Mouse (Mus musculus): ENCODE data around the gene Dlat.

Dlat gene

GRCm38 (mm10) chr9:50659392-50660217 is at the start of gene Dlat:
Dlat (minus strand) TSS chr9:50659780.
- peak; percentile 83 to 96 for DNase-seq

- peak in 1 of 2 experiments; percentile 44 for DNase-seq
These were observed 49.5 kb upstream of the Dlat start for GRCm38 (mm10) chr9:50709108-50709507.

DNA sequence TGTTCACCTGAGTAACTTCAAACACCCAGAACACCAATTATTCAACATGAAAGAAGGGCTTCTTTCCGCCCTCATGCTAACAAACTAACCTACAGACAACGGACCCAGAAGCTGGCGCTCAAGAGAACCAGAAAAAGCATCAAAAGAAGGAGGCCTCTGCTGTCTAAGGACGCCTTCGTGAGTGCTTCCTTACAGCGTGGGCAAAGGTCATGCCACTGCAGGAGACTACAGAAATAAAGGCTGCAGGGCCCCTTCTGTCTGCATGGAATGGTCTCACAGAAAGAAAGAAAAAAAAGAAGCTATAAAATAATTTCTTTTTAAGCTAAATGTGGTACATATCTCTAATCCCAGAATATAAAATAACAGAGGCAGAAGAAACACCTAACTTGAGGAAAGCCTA is 45.3 kb upstream of the Dlat start:
- no peak for DNase-seq

GRCm38 (mm10) chr9:50700921-50701691 is 41.5 kb upstream of the Dlat start:
- DNase-seq: peak; percentile 36 to 51

DNA sequence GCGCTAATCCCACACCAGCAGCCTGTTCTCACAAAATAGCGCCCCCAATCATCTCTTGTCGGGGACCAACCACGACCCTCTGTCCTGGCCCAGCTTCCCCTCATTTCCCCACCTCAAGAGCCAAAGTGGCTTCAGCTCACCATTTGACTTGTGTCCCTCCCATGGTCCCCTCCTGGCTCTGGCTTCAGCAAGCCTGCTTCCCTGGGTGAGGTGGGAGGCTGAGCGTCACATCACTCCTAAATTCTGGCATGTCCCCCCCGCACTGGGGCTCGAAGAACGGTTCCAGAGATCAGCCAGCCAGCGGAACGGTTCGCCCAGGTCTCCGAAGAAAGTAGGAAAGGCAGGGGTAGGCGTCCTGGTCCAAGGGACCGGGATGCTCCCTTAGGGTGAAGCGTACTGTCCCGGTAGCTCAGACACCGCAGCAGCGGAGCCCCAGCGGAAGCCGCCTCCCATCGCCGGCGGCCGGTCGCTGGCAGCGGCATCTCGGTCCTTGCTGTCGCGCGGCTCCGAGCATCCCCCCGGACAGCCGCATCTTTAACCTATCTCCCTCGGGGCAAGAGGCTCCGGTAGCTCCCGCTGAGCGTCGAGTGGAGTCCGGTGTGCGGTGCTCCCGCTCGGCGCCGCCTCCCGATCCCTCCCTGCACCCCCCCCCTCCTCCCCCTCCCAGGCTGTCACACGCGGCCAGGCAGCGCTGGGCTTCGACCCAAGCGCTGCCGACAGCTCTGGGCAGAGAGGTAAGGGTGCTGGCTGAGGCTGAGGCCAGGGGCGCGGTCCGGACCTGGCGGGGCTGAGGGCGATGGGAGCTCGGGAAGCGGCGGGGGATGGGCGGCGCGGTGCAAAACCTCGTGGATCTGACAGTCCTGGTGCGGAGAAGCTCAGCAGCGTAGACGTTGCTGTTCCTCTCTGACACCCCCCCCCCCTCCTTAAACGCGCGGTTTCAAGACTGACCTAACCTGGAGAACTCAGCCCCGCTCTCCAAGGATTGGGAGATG is 39.1 kb upstream of the Dlat start:
- DNase-seq: peak; percentile 27 to 67

DNA sequence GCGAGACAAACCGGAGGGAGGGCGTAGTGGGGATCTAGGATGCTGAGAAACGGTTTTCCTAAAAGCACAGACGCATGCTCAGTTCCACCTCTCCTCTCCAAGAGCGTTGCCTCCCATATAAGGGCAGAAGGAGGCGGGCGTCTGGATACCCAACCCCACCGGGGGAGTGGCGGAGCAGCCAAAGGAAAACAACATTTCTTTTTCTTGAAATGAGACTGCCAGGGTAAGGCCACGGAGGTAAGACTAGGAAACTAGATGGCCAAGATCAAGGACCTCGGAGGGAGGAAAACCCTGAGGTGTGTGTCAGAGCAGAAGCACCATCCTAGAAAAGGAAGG is 38.1 kb upstream of the Dlat start:
- DNase-seq: peak; percentile 81 to 88

- DNase-seq: no peak
These were observed 37.5 kb upstream of the Dlat start for GRCm38 (mm10) chr9:50696851-50697705.

GRCm38 (mm10) chr9:50695153-50695552 is 35.6 kb upstream of the Dlat start:
- DNase-seq: no peak

DNA sequence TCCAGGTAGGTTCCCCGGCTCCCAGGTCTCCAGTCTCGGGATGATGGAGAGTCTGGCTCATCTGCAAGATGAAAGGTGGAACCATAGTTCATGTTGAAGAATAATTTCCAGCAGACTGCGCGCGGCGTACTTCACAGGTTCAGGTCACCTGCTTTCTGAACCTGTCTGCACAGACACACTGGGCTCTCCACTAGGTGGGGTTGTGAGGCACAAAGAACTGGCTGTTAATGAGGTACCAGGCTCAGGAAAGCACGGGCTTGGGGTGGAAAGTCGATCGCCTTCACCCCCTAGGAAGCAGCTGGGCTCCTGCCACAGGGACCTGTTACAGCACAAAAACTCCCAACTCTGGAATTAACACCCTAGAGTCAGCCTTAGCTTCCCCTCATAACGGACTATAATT is 34.1 kb upstream of the Dlat start:
- peak; percentile 89 to 90 for DNase-seq

DNA sequence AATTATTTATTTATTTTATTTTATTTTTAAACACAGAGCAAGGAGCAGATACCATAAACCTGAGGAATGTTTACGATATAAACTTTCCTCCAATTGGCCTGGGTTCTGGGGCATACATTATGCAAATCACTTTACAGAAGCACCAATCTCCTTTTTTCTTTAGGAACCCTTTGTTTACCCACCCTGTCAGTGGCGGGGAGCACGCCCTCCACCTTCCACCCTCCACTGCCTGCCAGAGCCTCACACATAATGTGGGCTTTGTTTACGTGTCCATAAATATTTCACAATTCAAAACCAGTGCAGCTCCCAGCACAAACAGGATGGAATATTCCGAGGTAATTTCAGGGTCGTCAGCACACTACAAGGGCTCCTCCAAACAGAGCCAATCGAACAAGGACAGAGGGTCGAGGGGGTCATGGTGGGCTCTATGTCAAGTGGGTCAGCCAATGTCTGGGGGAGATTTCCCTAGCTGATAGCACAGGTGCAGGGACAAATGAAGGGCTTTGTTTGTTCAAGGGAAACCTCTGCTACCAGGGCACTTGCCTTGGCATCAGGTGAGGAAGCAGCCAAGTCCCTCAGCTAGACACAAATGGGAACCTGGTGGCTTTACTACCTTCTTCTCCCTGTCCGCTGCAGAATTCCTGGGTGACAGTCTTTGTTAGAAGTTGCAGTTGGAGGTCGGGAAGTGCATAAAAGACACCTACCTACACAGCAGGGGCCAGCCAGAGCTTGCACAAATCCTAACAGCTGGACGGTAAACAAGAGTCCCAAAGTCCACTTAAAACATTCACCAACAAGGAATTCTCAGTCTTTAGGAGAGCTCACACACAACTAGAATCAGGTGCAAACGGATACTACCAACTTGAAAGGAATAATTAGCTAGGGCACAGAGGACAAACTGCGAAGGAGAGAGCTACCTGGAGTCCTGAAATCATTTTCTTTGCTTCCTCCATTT is 33.3 kb upstream of the Dlat start:
- peak in 1 of 2 experiments; percentile 34 for DNase-seq

DNA sequence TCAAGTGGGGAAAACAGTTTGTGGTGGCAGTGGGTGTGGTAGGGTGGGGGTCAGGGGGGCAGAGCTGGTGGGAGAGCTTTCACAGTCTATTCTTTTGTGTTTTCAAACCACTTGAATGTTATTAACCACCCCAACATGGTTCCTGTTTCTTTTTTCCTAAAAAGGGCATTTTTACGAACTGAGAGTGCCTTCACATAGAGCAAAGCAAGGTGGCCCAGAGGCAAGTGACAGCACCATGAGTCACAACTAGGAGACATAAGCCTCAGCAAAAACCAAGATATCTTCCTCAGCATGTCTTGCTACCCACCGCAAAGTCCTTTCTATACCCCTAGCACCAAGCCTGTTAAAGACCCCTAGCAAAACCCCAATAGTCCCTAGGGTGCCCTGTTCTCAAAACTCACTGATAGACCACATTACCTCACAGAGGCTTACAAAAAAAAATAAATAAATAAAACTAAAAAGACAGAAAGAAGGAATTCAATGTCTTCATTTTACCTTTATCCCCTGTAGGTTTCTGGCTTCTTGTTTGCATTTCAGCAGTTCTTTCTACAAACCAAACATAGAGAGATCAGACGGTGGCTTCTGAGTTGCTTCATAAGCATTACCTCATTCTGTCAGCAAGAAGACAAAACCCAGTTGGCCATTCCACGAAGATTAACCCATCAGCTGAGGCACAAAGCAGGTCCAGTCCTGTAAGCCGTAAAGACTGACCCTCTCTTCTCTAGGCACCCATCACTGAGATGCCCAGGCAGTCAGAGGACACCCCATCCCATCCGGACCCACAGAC is 27.5 kb upstream of the Dlat start:
- DNase-seq: no peak

DNA sequence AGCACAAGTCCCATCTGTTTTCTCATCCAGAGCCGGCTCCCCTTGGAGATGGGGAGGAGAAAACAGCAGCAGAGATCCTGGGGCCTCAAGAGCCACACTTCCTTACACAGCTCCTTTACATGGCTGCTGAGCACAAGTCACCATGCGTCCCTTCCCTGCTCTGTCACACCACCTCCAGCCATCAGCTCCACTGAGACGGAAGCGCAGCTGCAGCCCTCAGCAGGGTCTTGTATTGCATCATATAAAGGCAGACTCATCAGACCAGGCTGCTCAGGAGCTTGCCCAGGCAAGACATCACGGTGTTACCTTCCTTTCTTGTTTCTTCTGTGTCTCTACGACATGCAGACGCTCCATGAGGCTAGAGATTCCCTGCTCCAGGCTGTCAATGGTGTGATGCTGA is 22.1 kb upstream of the Dlat start:
- no peak for DNase-seq

DNA sequence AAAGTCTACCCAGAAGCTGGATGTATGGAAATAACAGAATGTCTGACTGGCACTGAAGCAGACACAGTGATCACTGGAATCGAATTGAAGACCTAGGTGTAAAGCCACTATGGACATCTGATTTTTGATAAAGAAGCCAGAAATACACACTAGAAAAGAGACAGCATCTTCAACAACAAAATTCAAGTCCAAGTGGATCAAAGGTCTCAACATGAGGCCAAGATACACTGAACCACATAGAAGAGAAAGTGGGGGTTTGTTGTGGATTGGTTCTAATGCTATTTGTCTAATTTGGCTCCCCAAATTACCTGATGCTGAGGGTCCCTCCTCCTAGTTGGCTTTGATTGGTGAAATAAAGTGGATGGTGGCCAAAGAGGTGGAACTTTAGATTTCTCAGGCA is 19.8 kb upstream of the Dlat start:
- DNase-seq: no peak

DNA sequence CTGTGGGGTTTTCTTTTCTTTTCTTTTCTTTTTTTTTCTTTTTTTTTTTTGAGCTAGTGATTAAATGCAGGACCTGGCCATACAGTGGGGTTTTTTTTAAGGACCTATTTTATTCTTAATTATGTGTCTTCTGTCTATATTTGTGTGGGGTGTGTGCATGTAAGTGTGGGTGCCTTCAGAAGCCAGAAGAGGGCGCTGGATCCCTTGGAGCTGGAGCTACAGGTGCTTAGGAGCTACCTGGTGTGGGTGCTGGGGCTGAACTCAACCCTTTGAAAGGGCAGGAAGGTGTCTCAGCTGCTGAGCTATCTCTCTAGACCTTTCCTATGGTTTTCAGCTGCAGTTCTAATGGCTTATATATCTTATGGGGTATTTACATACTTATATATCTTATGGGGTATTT is 15.2 kb upstream of the Dlat start:
- DNase-seq: no peak

DNA sequence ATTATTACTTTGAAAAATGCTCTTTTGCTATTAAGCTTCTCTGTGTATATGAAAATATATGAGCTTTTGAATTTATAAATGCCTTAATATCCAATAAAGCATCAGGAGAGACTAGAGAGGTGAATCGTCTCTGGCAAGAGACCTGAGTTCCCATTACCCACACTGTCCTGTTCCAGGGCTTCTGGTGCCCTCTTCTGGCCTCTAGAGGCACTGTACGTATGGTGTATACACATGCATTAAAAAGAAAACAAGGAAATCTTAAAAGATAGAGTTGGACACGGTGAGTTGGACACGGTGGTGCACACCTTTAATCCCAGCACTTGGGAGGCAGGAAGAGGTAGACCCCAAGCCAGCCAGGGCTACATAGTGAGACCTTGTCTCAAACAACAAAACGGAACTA is 11.1 kb upstream of the Dlat start:
- DNase-seq: peak; percentile 80 to 83

- DNase-seq: no peak
These were observed 8.3 kb upstream of the Dlat start for GRCm38 (mm10) chr9:50667579-50668498.

GRCm38 (mm10) chr9:50666442-50666841 is 6.9 kb upstream of the Dlat start:
- DNase-seq: no peak

GRCm38 (mm10) chr9:50664826-50665225 is 5.2 kb upstream of the Dlat start:
- no peak for DNase-seq

DNA sequence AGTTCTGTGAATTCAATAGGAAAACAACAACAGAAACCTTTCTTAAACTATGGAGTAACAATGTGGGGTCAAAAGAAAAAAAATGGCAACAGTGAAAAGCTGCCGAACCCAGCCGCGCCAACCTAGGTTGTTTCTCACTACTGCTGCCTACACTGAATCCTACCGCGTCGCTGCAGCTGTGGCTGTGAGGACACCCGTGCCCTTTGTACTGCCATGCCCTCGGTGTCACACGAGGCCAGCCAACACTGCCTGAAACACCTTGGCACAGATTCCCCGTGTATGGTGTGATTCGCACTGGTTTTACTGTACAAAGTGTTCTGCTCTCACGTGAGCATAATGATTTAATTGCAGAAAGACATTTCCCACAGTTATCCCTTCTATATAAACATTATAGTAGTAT is 851 bp upstream of the Dlat start:
- DNase-seq: peak; percentile 65 to 88

Data from kidney, postnatal 25 days (tissue).